Mouse (Mus musculus): ENCODE results near the gene Sh2b3. TPM values are rescaled to one million over a fixed set of nuclear protein-coding genes. Genes with fewer than 3 reads are reported as not detected.

Gene Sh2b3
- polyA plus RNA-seq, 1 experiment from 2014 or later: 16.3 TPM

DNA sequence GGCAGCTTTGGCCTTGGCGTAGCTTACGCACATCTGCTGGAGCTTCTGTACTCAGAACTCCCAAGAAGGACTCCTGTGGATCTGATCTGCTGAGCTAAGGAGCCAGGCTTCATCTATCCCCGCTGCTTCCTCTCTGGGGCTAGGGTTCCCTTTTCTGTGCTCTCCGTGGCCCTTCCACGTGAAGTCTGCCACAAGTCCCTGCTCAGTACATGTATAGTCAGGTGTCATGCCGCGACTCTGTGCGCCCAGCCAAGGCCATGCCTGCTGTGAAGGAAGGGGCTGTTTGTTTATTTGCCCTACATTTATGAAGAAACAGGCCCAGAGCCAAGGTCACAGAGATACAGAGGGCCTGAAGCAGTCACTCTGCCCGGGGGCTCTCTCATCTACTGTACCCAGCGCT, 4.5 kb upstream of the Sh2b3 start:
- no peak overlapping the region for H3K9ac ChIP-seq (ENCODE audit: low read length)
- DNase-seq (ENCODE audit: low spot score): no peak
- H3K4me1 ChIP-seq (replicated peaks; ENCODE audit: control insufficient read depth, insufficient read depth, low read length): peaks cover 16% of the 10 kb centered on the region
- H3K36me3 ChIP-seq (ENCODE audit: control insufficient read depth, insufficient read depth, low read length): no peaks in the 10 kb centered on the region
- no peak overlapping the region for H3K4me2 ChIP-seq (ENCODE audit: low read length)
- no peak overlapping the region for H3K27ac ChIP-seq (ENCODE audit: low read depth)
- peaks cover 22% of the 10 kb centered on the region for H3K27me3 ChIP-seq (replicated peaks; ENCODE audit: control insufficient read depth, insufficient read depth, low read length)
- H3K9me3 ChIP-seq (ENCODE audit: control insufficient read depth, low read length): no peaks in the 10 kb centered on the region
- H3K4me3 ChIP-seq (ENCODE audit: low read depth, low read length): no peak overlapping the region
- no peak for ATAC-seq (replicated peaks; ENCODE audit: low FRiP score, low TSS enrichment, low read depth)
- WGBS: 51% methylated on average over 10 of the region's 10 CpGs

DNA sequence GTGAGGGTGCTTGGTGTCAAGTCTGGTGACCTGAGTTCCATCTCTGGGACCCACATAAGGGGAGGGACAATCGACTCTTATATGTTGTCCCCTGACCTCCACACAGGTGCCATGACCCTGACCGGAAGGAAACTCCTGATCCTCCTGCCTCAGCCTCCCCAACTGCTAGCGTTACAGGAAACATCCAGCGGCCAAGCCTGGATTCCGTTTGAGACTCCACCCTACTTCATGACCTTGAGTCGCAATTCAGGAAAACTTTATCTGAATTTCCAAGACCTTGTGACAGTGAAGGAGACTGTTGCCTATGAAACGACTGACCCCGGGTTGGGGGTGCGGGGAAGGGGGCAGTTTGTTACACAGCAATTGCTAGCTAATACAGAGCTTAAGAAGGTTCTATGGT, 4.1 kb upstream of the Sh2b3 start:
- DNase-seq (ENCODE audit: low spot score): no peak
- Histone ChIP-seq H3K4me1 (replicated peaks; ENCODE audit: control insufficient read depth, insufficient read depth, low read length) (peaks cover 16% of the 10 kb centered on the region), H3K36me3 (ENCODE audit: control insufficient read depth, insufficient read depth, low read length) (no peaks in the 10 kb centered on the region), H3K4me3 (ENCODE audit: low read depth, low read length) (no peak overlapping the region), H3K27me3 (replicated peaks; ENCODE audit: control insufficient read depth, insufficient read depth, low read length) (peaks cover 22% of the 10 kb centered on the region), H3K9me3 (ENCODE audit: control insufficient read depth, low read length) (no peaks in the 10 kb centered on the region), H3K9ac (ENCODE audit: low read length) (no peak overlapping the region), H3K4me2 (ENCODE audit: low read length) (no peak overlapping the region), H3K27ac (ENCODE audit: low read depth) (no peak overlapping the region)
- ATAC-seq (replicated peaks; ENCODE audit: low FRiP score, low TSS enrichment, low read depth): no peak
- WGBS: 91% methylated on average over 9 of the region's 9 CpGs

DNA sequence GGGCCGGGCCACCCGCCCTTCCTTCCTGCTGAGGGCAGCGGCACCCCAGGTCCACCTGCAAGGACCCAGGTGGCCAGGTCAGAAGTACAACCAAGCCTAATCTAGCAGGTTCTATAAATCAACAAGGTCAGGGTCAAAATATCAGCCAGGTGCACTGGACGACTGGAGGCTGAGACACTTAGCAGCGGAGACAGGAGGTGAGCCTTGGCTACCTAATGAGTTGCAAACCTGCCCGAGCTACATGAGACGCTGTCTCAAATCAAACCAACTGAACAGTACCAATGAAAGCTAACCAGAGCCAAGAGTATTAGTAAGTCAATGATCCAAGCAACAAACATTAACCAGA, 1.7 kb upstream of the Sh2b3 start:
- WGBS: 21% methylated on average over 7 of the region's 7 CpGs
- DNase-seq (ENCODE audit: low spot score) (peak; percentile 58), ATAC-seq (replicated peaks; ENCODE audit: low FRiP score, low TSS enrichment, low read depth) (no peak)
- Histone ChIP-seq H3K4me3 (ENCODE audit: low read depth, low read length) (peak overlapping the region; percentile 73), H3K36me3 (ENCODE audit: control insufficient read depth, insufficient read depth, low read length) (no peaks in the 10 kb centered on the region), H3K9me3 (ENCODE audit: control insufficient read depth, low read length) (no peaks in the 10 kb centered on the region), H3K4me2 (ENCODE audit: low read length) (peak overlapping the region; percentile 63), H3K27ac (ENCODE audit: low read depth) (0 out of 2 replicates have a peak overlapping the region, but pooled peaks have one; percentile 9), H3K9ac (ENCODE audit: low read length) (no peak overlapping the region; the same call in 1 of the 2 replicates), H3K27me3 (replicated peaks; ENCODE audit: control insufficient read depth, insufficient read depth, low read length) (peaks cover 16% of the 10 kb centered on the region), H3K4me1 (replicated peaks; ENCODE audit: control insufficient read depth, insufficient read depth, low read length) (peaks cover 29% of the 10 kb centered on the region)

DNA sequence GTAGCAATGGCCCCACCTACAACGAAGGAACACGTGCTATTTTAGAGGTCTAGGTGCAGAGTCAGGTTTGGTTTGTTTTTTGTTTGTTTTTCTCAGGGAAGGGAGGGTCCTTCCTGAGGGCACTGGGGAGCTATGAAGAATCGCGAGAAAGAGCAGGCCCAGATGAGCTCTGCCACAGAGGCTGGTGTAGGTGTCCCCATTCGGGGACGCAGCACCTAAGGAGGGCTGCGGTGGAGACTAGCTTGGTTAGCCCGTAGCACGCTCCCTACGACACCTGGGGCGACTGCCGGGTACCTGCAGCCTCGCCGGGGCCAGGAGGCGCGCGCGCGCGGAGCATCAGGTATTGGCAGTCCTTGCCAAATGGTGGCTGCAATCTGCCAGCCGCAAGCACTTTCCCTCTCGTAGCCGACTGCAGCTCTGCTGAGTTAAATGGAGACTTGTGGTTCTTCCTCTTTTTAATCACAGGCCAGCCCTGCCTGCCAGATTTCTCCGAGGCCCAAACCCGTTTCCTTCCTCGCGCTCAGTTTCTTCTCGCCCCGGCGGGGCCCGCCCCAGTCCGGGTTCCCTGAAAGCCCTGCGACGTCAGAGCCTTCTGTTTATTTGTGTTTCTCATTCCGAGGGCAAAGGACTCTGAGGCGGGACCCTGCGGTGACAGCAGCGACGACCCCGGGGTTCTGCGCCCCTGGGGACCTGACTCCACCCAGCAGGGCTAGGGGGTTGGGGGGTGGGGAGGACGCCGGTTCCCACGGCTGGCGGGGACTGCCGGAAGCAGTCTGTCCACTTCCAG, 1.1 kb upstream of the Sh2b3 start:
- Histone ChIP-seq H3K4me3 (ENCODE audit: low read depth, low read length) (peak overlapping the region; percentile 73), H3K4me1 (replicated peaks; ENCODE audit: control insufficient read depth, insufficient read depth, low read length) (peaks cover 34% of the 10 kb centered on the region), H3K9ac (ENCODE audit: low read length) (peak overlapping the region; percentile 22), H3K27me3 (replicated peaks; ENCODE audit: control insufficient read depth, insufficient read depth, low read length) (peaks cover 10% of the 10 kb centered on the region), H3K36me3 (ENCODE audit: control insufficient read depth, insufficient read depth, low read length) (no peaks in the 10 kb centered on the region), H3K27ac (ENCODE audit: low read depth) (peak overlapping the region; percentile 9; the same call in 1 of the 2 replicates), H3K4me2 (ENCODE audit: low read length) (peak overlapping the region; percentile 63), H3K9me3 (ENCODE audit: control insufficient read depth, low read length) (no peaks in the 10 kb centered on the region)
- ATAC-seq (replicated peaks; ENCODE audit: low FRiP score, low TSS enrichment, low read depth) (no peak), DNase-seq (ENCODE audit: low spot score) (peak; percentile 76)
- WGBS: 2% methylated on average over 46 of the region's 46 CpGs

DNA sequence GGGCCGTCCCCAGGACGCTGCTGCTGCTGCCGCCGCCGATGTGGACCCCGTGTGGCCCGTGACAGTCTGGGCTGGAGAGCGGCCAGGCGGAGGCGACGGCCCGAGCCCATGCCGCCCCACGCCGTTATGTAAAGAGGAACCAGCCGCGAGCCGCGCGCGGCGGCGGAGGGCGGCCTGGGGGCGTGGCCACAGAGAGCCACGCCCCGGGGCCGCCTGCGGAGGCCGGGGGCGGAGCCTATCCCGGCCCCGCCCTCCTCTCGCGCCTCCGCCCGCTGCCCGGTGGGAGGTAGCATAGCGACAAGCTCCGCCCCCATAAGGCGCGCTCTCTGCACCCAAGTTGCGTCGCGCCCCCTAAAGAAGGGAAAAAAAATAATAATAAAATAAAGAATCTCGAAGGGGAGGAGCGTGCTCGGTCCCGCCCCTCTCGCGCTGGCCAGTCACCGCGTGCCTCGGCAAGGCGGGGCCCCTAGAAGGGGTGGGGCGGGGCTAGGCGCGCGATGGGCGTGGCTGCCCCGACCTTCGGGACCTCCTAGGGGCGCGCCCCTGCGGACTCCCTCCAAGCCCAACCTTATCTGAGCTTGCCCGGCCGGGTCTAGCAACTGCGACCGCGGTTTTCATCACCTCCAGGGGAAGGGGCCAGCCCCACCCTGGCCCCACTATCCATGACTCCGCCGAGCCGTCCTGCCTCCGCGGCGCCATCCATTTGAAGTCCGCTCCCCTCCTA, 592 bp downstream of the Sh2b3 start:
- no peaks in the 10 kb centered on the region for H3K36me3 ChIP-seq (ENCODE audit: control insufficient read depth, insufficient read depth, low read length)
- H3K27ac ChIP-seq (ENCODE audit: low read depth): peak overlapping the region; percentile 81
- H3K9ac ChIP-seq (ENCODE audit: low read length): peak overlapping the region; percentile 74
- H3K4me3 ChIP-seq (ENCODE audit: low read depth, low read length): peak overlapping the region; percentile 73
- ATAC-seq (replicated peaks; ENCODE audit: low FRiP score, low TSS enrichment, low read depth) (peak; percentile 83), DNase-seq (ENCODE audit: low spot score) (peak; percentile 94)
- H3K27me3 ChIP-seq (replicated peaks; ENCODE audit: control insufficient read depth, insufficient read depth, low read length): 0 out of 2 replicates have a peak, but pooled peaks cover 4% of the 10 kb centered on the region
- WGBS: under 1% methylated on average over 77 of the region's 77 CpGs
- peaks cover 46% of the 10 kb centered on the region for H3K4me1 ChIP-seq (replicated peaks; ENCODE audit: control insufficient read depth, insufficient read depth, low read length)
- peak overlapping the region; percentile 63 for H3K4me2 ChIP-seq (ENCODE audit: low read length)
- no peaks in the 10 kb centered on the region for H3K9me3 ChIP-seq (ENCODE audit: control insufficient read depth, low read length)

DNA sequence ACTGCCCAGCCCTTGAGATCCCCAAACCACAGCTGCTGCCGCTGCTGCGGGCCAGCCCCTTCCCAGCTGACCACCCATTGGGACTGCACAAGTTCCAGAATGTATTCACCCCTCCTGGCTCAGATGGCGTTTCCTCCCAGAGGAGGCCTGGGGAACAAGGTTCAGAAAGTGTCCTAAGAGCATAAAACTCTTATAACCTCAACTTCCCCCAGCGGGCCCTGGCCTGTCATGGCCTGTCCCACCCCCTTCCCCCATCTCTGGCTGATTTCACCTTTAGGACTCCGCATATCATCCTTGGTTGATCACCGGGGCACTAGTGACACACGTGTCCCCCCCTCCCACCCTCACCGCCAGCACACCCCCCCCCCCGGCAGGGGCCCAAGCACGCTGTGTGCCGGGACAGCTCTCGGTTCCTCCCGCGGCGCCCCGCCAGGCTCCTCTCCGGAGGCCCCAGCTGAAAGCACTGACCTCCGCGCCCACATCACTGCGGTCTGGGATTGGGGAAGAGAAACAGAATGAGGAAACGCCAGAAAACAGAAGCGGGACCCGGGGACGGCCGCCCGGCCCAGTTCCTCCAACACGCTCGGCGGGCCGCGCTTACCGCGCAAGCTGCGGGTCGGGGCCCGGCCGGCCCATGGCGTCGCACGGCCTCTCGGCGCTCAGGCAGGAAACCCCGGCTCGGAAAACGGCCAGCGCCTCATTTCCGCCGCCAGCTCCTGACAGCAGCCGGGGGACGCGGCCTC, 1.3 kb downstream of the Sh2b3 start:
- Histone ChIP-seq H3K9me3 (ENCODE audit: control insufficient read depth, low read length) (no peaks in the 10 kb centered on the region), H3K9ac (ENCODE audit: low read length) (peak overlapping the region; percentile 74), H3K36me3 (ENCODE audit: control insufficient read depth, insufficient read depth, low read length) (no peaks in the 10 kb centered on the region), H3K4me3 (ENCODE audit: low read depth, low read length) (peak overlapping the region; percentile 73), H3K27ac (ENCODE audit: low read depth) (peak overlapping the region; percentile 75), H3K4me1 (replicated peaks; ENCODE audit: control insufficient read depth, insufficient read depth, low read length) (peaks cover 46% of the 10 kb centered on the region), H3K4me2 (ENCODE audit: low read length) (peak overlapping the region; percentile 63), H3K27me3 (replicated peaks; ENCODE audit: control insufficient read depth, insufficient read depth, low read length) (0 out of 2 replicates have a peak, but pooled peaks cover 4% of the 10 kb centered on the region)
- under 1% methylated on average over 51 of the region's 51 CpGs for WGBS
- ATAC-seq (replicated peaks; ENCODE audit: low FRiP score, low TSS enrichment, low read depth) (peak; percentile 13; the same call in 1 of the 2 replicates), DNase-seq (ENCODE audit: low spot score) (peak; percentile 88)

DNA sequence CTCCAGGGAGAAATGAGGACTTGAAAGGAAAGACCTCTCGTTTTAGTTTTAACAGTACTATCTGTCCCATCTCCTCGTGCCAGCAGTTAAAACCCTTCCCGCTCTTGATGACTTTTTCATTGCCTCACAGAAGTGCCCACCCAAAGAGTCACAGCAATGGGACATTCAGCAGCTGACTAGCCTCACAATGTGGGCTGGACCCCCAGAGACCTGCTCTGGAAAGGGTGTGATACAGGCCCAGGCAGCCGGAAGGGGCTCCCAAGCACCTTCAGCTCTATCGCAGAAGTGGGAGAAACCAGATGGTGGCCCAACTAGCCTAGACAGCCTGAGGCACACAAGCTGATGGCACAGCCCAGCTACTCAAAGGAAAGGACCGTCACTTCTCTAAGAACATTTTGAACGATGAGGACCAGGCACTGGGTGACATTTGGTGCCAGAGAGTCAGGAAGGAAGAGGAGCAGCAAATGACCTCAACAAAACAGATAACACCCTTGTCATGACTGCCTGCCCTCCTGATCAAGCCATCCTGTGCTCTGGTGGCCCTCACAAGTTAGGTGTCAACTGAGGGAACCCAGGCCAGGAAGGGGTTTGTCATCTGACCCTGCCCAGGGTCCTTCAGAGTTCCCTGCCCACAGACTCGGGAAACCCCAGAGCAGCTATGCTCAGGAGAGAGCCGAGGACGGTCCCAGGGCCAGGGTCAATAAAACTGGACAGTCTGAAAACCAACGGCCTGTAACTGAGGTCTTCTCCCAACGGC, 2.3 kb downstream of the Sh2b3 start:
- ATAC-seq (replicated peaks; ENCODE audit: low FRiP score, low TSS enrichment, low read depth) (no peak), DNase-seq (ENCODE audit: low spot score) (no peak)
- 33% methylated on average over 12 of the region's 12 CpGs for WGBS
- Histone ChIP-seq H3K9me3 (ENCODE audit: control insufficient read depth, low read length) (no peaks in the 10 kb centered on the region), H3K4me1 (replicated peaks; ENCODE audit: control insufficient read depth, insufficient read depth, low read length) (peaks cover 46% of the 10 kb centered on the region), H3K4me2 (ENCODE audit: low read length) (peak overlapping the region; percentile 63), H3K36me3 (ENCODE audit: control insufficient read depth, insufficient read depth, low read length) (no peaks in the 10 kb centered on the region), H3K27me3 (replicated peaks; ENCODE audit: control insufficient read depth, insufficient read depth, low read length) (0 out of 2 replicates have a peak, but pooled peaks cover 4% of the 10 kb centered on the region), H3K4me3 (ENCODE audit: low read depth, low read length) (peak overlapping the region; percentile 73), H3K27ac (ENCODE audit: low read depth) (no peak overlapping the region), H3K9ac (ENCODE audit: low read length) (peak overlapping the region; percentile 8; the same call in 1 of the 2 replicates)

DNA sequence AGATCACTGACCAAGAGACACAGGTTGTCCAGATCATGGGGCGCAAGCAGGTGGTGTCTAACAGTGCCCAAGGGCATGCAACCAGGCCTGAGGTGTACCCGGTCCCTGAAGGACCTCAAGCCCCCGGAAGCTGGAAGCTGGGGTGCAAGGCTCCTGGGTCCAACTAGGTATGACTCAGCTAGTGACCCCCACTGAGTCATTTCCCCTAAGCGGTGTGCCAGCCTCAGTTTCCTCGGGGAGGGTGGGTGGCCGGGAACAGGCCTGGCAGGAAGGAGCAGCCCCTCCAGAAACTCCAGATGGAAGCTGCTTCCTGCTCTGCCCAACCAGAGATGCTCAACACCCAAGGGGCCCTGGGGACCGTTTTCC, 3.2 kb downstream of the Sh2b3 start:
- DNase-seq (ENCODE audit: low spot score): no peak
- no peak overlapping the region for H3K27ac ChIP-seq (ENCODE audit: low read depth)
- H3K27me3 ChIP-seq (replicated peaks; ENCODE audit: control insufficient read depth, insufficient read depth, low read length): 0 out of 2 replicates have a peak, but pooled peaks cover 6% of the 10 kb centered on the region
- WGBS: 70% methylated on average over 7 of the region's 7 CpGs
- no peak overlapping the region for H3K4me3 ChIP-seq (ENCODE audit: low read depth, low read length)
- H3K4me1 ChIP-seq (replicated peaks; ENCODE audit: control insufficient read depth, insufficient read depth, low read length): peaks cover 46% of the 10 kb centered on the region
- H3K4me2 ChIP-seq (ENCODE audit: low read length): peak overlapping the region; percentile 63
- H3K9me3 ChIP-seq (ENCODE audit: control insufficient read depth, low read length): no peaks in the 10 kb centered on the region
- no peaks in the 10 kb centered on the region for H3K36me3 ChIP-seq (ENCODE audit: control insufficient read depth, insufficient read depth, low read length)
- no peak for ATAC-seq (replicated peaks; ENCODE audit: low FRiP score, low TSS enrichment, low read depth)
- H3K9ac ChIP-seq (ENCODE audit: low read length): no peak overlapping the region
